Mouse (Mus musculus) hindbrain, embryonic 15.5 days (tissue): ENCODE data around the gene Wnt9b. TPM values are rescaled to one million over a fixed set of nuclear protein-coding genes. Genes with fewer than 3 reads are reported as not detected.

Source experiments
- ATAC-seq: fragments of 200-750 bp; cut with Nextera tagmentation; 2 replicates; pipeline ENCODE4 v1.8.0; 2017; ENCODE audit warnings: low read depth, moderate number of reproducible peaks, moderate TSS enrichment; ENCODE audit not compliant: low FRiP score
- H3K27ac ChIP-seq: fragments of 300-500 bp; sonication (generic); replicated peaks from 2 replicates; pipeline ENCODE4 v1.5.1; 2015; ENCODE audit warnings: mild to moderate bottlenecking, inconsistent platforms
- H3K27me3 ChIP-seq: fragments of 300-500 bp; sonication (generic); 2 replicates; pipeline ENCODE4 v1.6.1; 2015; ENCODE audit warnings: control low read depth, inconsistent platforms
- H3K36me3 ChIP-seq: fragments of 300-500 bp; sonication (generic); 2 replicates; pipeline ENCODE4 v1.6.1; 2015; ENCODE audit warnings: control low read depth, inconsistent platforms
- H3K4me1 ChIP-seq: fragments of 300-500 bp; sonication (generic); replicated peaks from 2 replicates; pipeline ENCODE4 v1.6.1; 2015; ENCODE audit warnings: control low read depth, inconsistent platforms
- H3K4me2 ChIP-seq: fragments of 300-500 bp; sonication (generic); 2 replicates; pipeline ENCODE4 v1.6.1; 2015; ENCODE audit warnings: moderate library complexity, mild to moderate bottlenecking, inconsistent platforms
- H3K4me3 ChIP-seq: fragments of 300-500 bp; sonication (generic); 2 replicates; pipeline ENCODE4 v1.5.1; 2015; ENCODE audit warnings: mild to moderate bottlenecking, inconsistent platforms
- H3K9ac ChIP-seq: fragments of 300-500 bp; sonication (generic); 2 replicates; pipeline ENCODE4 v1.6.1; 2015; ENCODE audit warnings: inconsistent platforms
- H3K9me3 ChIP-seq: fragments of 300-500 bp; sonication (generic); 2 replicates; pipeline ENCODE4 v1.6.1; 2016; ENCODE audit warnings: control low read depth, inconsistent platforms
- WGBS: fragments of 180-500 bp; shearing (Covaris S2); methylation state at CpG from one replicate; pipeline ENCODE4 v1.1.7; 2015; 5-methylcytosine and 5-hydroxymethylcytosine counted together
- polyA plus RNA-seq: library from polyadenylated mRNA; unstranded; fragments of >200 nt; fragmentation: Nextera tagmentation; extraction: Ambion mirVana; gene quantifications from 2 replicates; pipeline ENCODE4 v1.2.1, GENCODE M21; 2015

Gene Wnt9b
- 0.32 and 0.37 TPM in 2 replicates for polyA plus RNA-seq

DNA sequence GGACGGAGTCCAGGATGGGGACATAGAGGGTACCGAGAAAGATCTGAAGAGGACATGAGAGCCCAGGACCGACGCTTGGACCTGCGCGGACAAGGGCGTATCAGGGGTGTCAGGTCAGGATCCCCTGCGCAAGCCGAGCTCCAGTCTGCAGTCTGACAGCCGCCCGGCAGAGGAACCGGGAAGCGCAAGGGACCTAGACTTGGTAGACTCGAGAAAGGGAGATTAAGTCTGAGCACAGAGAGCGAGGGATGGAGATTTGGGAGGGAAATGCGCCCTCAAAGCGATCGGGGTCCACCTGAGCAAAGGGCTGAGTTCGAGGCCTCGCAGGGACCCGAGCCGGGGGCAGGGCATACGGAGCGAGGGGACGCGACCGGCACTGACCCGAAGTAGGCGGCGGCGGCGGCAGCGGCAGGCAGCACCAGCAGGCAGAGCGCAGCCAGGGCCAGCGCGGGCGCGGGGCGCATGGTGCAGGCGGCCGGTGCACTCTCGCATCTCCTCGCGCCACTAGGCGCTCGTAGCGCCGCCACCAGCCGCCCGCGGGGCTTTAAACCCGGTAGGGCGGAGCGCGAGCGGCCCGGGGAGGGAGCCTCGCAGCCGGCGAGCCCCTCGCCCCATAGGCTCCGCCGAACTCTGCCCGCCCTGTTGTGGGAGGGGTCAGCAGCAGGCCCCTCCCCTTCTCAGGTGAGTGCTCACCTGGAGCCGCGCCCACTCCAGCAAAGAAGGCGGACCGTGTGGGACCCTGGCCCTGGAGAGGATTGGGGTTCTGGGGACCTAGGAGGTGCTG, at the start of gene Wnt9b:
Gene Wnt9b, minus strand, starts transcription at position 516 of the 784 bp plus-strand sequence.
- peak within 1 kb of the TSS; percentile 31 for H3K9ac ChIP-seq
- peak; percentile 75; the same call in 1 of the 2 replicates for ATAC-seq
- WGBS: under 1% methylated on average over 49 of the region's 68 CpGs

DNA sequence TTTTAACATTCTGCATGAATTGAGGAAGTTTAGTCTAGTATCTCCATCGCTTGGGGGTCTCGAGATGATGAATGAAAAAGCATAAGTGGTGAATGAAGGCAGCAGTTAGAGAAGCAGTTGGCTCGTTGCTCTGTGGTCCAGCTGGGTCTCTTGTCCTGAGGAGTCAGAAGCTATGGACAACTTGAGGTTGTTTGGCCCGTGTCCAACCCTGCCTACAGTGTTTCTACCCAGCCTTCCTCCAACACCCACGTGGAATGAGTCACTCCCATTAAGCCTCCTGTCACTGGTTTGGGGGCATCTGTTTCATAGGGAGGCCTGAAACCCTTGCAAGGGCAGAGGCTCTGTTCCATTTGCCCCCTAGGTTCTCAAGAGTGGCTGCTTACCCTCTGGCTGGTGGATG, 40.3 kb upstream of the Wnt9b start:
- Histone ChIP-seq H3K27me3 (peaks cover 7% of the 10 kb centered on the region), H3K4me1 (no peaks in the 10 kb centered on the region), H3K9me3 (no peaks in the 10 kb centered on the region), H3K27ac (no peak overlapping the region), H3K4me3 (no peak overlapping the region), H3K9ac (no peak overlapping the region), H3K36me3 (no peaks in the 10 kb centered on the region), H3K4me2 (no peak overlapping the region)
- 66% methylated on average over 5 of the region's 5 CpGs for WGBS
- no peak for ATAC-seq

More for the DNA sequence above, at the start of gene Wnt9b:
- Histone ChIP-seq H3K36me3 (no peaks in the 10 kb centered on the region), H3K9me3 (no peaks in the 10 kb centered on the region), H3K4me3 (peak within 1 kb of the TSS; percentile 49), H3K4me1 (peaks cover 12% of the 10 kb centered on the region), H3K4me2 (peak within 1 kb of the TSS; percentile 82), H3K27ac (no peak within 1 kb of the TSS), H3K27me3 (peaks cover 63% of the 10 kb centered on the region)

DNA sequence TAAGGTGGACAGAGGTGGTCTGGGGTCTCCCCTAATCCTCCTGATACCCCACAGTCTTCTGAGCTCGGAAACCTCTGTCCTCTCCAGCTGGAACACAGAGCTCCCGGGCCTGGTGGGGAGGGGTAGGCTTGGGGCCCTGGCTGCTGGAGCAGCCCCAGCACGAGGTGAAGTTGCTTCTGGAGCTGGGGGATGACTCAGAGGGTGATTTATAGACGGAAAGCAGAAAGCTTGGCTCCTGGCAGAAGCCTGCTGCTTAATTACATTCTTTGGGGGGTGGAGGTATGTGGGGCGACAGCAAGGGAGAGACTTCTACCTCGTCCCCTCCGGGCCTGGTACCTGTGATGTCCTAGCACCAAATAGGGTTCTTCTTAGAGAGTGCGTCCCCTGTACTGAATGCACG, 30.5 kb upstream of the Wnt9b start:
- H3K27me3 ChIP-seq: peaks cover 8% of the 10 kb centered on the region
- H3K4me1 ChIP-seq: 0 out of 2 replicates have a peak, but pooled peaks cover 3% of the 10 kb centered on the region
- H3K4me2 ChIP-seq: no peak overlapping the region
- no peaks in the 10 kb centered on the region for H3K36me3 ChIP-seq
- H3K9me3 ChIP-seq: no peaks in the 10 kb centered on the region
- no peak overlapping the region for H3K4me3 ChIP-seq
- H3K9ac ChIP-seq: no peak overlapping the region
- 63% methylated on average over 9 of the region's 9 CpGs for WGBS
- no peak for ATAC-seq
- no peak overlapping the region for H3K27ac ChIP-seq

DNA sequence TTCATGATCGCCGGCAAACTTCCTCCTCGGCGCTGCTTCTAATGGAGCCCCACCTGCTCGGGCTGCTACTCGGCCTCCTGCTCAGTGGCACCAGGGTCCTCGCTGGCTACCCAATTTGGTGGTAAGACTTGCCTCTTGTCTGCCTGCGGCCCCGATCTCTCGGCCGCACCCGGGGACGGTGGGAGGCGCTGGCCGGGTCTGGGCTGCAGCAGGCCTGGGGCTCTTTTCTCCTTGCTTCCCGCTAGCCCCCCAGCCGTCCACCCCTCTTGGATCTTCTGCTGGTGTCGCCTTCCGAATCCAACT, 24.6 kb upstream of the Wnt9b start:
- Histone ChIP-seq H3K27me3 (peaks cover 43% of the 10 kb centered on the region), H3K9ac (peak overlapping the region; percentile 48), H3K4me3 (peak overlapping the region; percentile 47), H3K27ac (no peak overlapping the region), H3K36me3 (no peaks in the 10 kb centered on the region), H3K4me2 (peak overlapping the region; percentile 91), H3K4me1 (peaks cover 41% of the 10 kb centered on the region), H3K9me3 (no peaks in the 10 kb centered on the region)
- under 1% methylated on average over 19 of the region's 19 CpGs for WGBS
- no peak for ATAC-seq

DNA sequence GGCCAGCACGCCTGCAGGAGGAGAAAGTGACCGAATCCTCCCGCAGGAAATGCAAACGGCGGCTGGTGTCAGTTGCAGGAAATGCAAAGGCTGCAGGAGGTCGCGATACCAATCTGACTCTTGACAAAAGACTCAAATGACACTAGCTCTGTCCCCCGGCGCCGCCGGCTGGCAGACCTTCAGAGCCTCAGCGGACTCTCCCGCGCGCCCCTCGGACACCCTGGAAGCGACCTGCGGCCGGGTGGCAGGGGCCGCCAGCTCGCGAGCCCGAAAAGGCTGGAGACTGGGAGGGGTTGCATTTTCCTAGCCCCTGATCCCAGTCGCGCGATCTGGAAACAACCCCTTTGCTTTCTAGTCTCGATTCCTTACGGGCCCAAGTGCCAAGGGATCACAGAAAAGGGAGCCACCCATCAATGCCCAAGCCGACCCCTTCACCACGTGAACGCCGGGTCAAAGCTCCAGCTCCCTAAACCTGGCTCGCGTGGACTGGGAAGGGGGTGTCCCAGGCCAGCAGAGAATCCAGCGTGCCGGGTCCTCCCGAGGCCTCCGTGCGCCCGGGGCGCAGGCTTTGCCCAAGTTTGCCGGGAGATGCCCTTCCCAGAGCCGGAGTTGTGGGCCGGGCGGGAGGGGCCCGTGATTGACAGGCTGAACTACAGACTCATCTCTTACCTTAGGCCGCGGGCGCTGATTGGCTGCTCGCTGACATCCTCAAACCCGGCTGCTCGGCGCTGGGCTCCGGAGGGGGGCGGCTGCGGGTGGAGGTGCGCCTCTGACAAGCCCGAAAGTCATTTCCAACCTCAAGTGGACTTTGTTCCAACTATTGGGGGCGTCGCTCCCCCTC, 24.0 kb upstream of the Wnt9b start, which contains the start of gene Wnt3:
Gene Wnt3, plus strand, starts transcription at position 764 of the 841 bp plus-strand sequence.
- H3K27ac ChIP-seq: no peak within 1 kb of the TSS
- H3K9ac ChIP-seq: peak within 1 kb of the TSS; percentile 48
- H3K4me3 ChIP-seq: peak within 1 kb of the TSS; percentile 47
- ATAC-seq: peak; percentile 49; the same call in 1 of the 2 replicates
- under 1% methylated on average over 60 of the region's 60 CpGs for WGBS
- peak within 1 kb of the TSS; percentile 91 for H3K4me2 ChIP-seq
- H3K27me3 ChIP-seq: peaks cover 45% of the 10 kb centered on the region
- no peaks in the 10 kb centered on the region for H3K36me3 ChIP-seq
- H3K9me3 ChIP-seq: no peaks in the 10 kb centered on the region
- H3K4me1 ChIP-seq: peaks cover 41% of the 10 kb centered on the region

DNA sequence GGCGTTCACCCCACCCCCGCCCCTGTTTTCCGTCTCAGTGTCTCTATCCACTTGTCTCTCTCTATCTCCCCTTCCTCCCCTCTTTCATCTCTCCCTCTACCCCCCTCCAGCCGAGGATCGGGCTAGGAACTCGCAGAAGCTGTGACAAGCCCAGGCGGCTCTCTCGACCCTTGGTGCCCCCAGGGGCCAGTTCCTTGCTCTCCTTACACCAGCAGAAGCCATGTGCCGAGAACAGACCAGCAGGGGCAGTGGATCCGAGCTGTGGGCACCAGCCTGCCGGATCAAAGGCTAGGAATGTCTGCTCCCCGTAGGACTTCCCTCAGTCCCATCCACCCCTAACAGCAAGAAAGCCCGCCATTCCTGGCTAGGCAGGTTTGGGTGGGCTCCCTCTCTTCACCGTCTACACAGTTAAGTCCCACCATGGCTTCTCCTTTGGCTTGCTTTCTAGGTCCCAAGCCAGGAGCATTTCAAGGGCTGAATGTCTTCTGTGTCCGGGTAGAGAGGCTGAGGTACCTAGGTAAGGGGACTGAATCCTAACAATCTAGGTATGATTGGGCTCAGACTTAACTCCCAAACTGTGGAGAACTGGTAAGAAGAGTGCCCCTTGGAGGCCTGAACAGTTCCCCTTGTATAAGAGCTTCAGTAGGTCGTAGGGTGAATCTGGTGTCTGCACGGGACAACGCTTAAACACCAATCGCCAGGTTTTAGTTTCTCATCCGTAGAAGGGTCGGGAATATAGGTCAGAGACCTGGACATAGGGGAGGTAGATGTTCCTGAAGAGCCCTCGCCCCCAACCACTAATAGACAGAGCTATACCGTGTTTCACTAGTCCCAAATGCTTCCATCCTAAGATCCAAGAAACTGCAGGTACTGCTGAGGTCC, 23.1 kb upstream of the Wnt9b start:
- no peaks in the 10 kb centered on the region for H3K36me3 ChIP-seq
- no peaks in the 10 kb centered on the region for H3K9me3 ChIP-seq
- ATAC-seq: no peak
- H3K4me3 ChIP-seq: peak overlapping the region; percentile 47
- H3K27ac ChIP-seq: no peak overlapping the region
- H3K4me1 ChIP-seq: peaks cover 41% of the 10 kb centered on the region
- peaks cover 49% of the 10 kb centered on the region for H3K27me3 ChIP-seq
- peak overlapping the region; percentile 48; the same call in 1 of the 2 replicates for H3K9ac ChIP-seq
- H3K4me2 ChIP-seq: peak overlapping the region; percentile 91
- WGBS: 3% methylated on average over 23 of the region's 23 CpGs

DNA sequence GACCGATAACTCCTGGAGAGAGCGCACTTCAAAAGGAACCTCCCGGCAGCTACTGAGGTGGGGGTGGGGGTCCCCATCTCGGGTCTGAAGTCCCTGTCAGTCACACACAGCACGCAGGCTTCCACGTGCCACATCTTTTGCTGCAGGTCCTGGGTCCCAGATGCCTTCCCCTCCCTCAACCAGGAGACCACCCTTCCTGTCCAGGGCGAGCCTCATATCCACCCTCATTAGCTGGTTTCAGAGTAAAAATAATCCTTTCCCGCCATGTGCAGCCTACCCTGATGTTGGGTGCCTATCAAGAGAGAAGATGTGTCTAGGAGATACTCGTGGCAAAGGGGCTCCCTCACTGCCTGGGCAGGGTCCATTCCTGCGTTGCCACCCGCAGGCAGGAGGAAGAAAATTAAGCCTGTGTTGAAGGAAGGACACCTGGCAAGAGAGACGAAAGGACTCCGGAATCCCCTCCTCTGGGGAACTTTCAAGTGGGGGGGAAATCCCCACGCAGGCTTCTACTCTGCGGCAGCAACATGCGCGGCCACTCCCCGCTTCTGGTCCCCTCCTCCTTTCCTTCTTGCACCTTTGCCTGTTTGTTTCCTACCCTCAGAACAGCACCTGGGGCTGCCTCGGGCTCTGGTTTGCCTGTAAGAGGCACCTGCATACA, 21.7 kb upstream of the Wnt9b start:
- Histone ChIP-seq H3K9me3 (no peaks in the 10 kb centered on the region), H3K36me3 (no peaks in the 10 kb centered on the region), H3K4me3 (peak overlapping the region; percentile 15; the same call in 1 of the 2 replicates), H3K4me1 (peaks cover 41% of the 10 kb centered on the region), H3K9ac (no peak overlapping the region), H3K27me3 (peaks cover 49% of the 10 kb centered on the region), H3K4me2 (peak overlapping the region; percentile 91), H3K27ac (no peak overlapping the region)
- ATAC-seq: no peak
- 4% methylated on average over 19 of the region's 19 CpGs for WGBS

DNA sequence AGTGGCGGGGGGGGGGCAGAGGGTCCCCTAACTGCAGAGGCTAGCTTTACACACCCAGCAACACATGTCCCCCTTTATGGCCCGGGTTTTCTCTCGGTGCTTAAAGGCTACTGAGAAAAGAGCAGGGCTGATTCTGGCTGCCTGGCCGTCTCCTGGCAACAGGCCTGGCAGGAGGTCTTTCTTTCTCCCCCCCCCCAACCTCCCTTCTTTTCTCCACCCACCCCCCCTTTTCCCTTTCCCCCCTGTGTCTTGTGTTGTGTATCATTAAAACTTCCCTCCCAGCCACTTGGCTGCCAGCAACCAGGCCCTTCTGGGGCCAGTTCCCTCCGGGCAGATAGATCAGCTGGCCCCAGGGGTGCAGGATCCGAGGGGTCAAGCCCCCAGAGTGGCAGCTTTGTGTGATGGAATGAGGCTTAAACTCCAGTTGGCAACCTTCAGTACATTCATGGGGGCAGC, 16.0 kb upstream of the Wnt9b start:
- WGBS: 8% methylated on average over 6 of the region's 6 CpGs
- Histone ChIP-seq H3K27ac (no peak overlapping the region), H3K4me2 (no peak overlapping the region), H3K9ac (no peak overlapping the region), H3K36me3 (no peaks in the 10 kb centered on the region), H3K4me3 (no peak overlapping the region), H3K4me1 (peaks cover 17% of the 10 kb centered on the region), H3K9me3 (no peaks in the 10 kb centered on the region), H3K27me3 (peaks cover 17% of the 10 kb centered on the region)
- peak; percentile 50; the same call in 1 of the 2 replicates for ATAC-seq

DNA sequence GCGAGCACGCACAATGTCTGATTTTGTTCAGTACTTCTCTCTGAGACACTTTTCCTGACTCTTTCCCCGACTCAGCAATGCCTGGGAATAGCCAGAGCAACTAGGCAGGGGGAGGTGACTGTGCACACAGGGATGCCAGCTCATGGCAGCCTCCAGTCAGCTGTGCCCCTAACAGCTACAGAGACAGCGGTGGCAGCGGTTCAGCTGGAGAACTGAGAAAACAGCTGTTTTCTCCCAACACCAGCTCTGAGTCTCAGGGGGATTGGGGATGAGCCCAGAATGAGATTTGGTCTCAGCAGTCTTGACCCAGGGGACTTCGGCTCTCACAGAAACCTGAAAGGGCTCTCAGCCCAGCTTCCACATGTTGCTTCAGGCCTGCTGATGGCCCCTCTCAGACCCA, 15.0 kb upstream of the Wnt9b start:
- H3K27me3 ChIP-seq: peaks cover 9% of the 10 kb centered on the region
- H3K36me3 ChIP-seq: no peaks in the 10 kb centered on the region
- H3K4me2 ChIP-seq: no peak overlapping the region
- H3K27ac ChIP-seq: no peak overlapping the region
- ATAC-seq: no peak
- H3K9ac ChIP-seq: no peak overlapping the region
- no peak overlapping the region for H3K4me3 ChIP-seq
- H3K4me1 ChIP-seq: peaks cover 17% of the 10 kb centered on the region
- no peaks in the 10 kb centered on the region for H3K9me3 ChIP-seq
- 35% methylated on average over 6 of the region's 6 CpGs for WGBS

DNA sequence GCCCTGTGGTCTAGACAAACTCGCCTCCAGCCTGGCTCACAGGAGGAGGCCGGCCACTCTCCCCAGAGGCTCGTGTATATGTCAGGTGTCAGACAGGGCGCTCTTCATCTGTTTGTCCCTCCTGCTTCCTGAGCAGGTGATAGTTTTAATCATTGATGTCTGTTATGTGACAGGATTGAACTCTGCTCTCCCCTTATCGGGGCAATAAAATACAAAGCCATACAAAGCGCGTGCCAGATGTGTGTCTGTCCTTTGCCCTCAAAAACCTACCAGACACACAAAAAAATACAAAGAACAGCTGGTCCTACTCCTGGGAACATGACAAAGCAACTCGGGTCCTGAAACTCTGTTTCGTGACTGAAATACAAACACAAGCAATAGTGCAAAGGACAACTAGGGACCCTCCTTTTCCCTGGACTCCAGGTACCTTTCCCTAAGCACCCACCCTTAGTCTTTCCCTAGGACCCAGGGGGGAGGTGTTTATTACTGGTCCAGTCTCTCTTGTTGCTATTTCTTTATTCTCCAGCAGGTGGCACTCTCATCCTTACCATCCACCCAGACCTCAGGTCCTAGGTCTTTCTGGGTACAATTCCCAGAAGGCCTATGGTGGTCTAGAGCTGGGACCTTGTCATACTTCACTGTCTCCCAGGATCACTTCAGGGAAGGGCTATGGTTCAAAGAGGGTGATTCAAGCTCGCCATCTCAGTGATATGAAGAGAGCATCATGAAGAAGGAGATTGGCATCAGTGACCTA, 14.0 kb upstream of the Wnt9b start:
- 31% methylated on average over 10 of the region's 10 CpGs for WGBS
- no peak overlapping the region for H3K9ac ChIP-seq
- H3K27ac ChIP-seq: no peak overlapping the region
- ATAC-seq: peak; percentile 72; the same call in 1 of the 2 replicates
- no peaks in the 10 kb centered on the region for H3K36me3 ChIP-seq
- H3K27me3 ChIP-seq: peaks cover 3% of the 10 kb centered on the region; the same call in 1 of the 2 replicates
- H3K4me1 ChIP-seq: peaks cover 17% of the 10 kb centered on the region
- H3K4me3 ChIP-seq: no peak overlapping the region
- no peaks in the 10 kb centered on the region for H3K9me3 ChIP-seq
- H3K4me2 ChIP-seq: no peak overlapping the region
